Mouse (Mus musculus) CD4-positive helper T cell, adult 2 months (primary cell): ENCODE data around the gene Poc1a.

ENCODE experiments used
- DNase-seq: peaks from one replicate; pipeline ENCODE4 v3.0.0-alpha.2; 2012; ENCODE audit warnings: low read depth, missing footprints, low spot score

Gene Poc1a

DNA sequence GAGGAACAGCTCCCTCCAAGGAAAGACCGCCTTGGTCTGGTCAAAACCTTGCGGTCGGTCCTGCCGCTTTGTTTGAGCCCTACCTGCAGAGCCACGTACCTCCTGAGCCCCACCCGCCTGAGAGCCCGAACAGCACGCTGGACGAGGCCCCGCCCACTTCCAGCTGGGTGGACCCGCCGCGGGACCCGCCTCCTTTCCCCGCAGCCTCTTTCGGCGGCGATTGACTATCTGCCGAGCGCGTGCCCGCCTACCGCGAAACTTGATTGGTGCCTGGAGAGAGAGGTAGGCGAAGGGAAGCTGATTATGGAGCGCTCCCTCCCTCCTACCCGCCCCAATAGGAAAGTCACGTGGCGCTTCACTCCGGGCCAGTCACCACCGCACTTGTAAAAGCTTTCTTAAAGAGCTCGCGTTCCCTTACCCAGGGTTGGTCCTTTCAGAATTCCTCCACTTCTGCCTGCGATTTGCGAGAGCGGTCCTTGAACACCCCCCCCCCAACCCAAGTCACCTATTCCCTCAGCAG, 86.8 kb downstream of the Poc1a start:
- peak; percentile 99 for DNase-seq

DNA sequence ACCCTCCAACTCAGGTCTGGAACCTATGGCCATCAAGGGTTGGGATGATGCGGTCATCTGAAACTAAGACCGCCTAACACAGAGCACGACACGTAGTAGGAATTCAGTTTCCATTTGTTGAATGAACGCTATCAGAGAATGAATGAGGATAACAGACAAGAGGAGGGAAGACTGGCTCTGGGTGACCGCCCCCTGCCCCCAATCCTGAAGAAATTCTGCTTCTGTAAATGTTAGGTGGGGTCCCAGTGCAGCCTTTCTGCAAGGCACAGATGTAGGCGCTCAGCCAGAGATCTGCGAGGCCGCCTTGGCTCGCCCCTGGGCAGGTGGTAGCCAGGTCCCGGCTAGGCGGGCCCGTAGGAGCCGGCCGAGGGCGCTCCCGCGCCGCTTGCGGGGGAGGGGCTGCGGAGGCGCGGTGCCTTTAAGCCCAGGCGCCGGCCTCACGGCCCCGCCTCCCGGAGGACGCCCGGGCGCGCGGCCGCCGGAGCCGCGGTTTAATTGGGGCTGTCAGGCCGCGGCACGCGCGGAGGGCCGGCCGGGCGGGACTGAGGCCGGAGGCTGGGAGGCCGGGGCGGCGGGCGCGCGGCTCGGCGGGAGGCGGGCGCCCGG, 87.4 kb downstream of the Poc1a start, which contains the start of gene Dusp7:
Gene Dusp7 (plus strand): TSS at position 521 of the 606 bp plus-strand sequence.
- peak; percentile 85 for DNase-seq

GRCm38 (mm10) chr9:106368831-106369501, 88.1 kb downstream of the Poc1a start:
- peak; percentile 80 for DNase-seq

DNA sequence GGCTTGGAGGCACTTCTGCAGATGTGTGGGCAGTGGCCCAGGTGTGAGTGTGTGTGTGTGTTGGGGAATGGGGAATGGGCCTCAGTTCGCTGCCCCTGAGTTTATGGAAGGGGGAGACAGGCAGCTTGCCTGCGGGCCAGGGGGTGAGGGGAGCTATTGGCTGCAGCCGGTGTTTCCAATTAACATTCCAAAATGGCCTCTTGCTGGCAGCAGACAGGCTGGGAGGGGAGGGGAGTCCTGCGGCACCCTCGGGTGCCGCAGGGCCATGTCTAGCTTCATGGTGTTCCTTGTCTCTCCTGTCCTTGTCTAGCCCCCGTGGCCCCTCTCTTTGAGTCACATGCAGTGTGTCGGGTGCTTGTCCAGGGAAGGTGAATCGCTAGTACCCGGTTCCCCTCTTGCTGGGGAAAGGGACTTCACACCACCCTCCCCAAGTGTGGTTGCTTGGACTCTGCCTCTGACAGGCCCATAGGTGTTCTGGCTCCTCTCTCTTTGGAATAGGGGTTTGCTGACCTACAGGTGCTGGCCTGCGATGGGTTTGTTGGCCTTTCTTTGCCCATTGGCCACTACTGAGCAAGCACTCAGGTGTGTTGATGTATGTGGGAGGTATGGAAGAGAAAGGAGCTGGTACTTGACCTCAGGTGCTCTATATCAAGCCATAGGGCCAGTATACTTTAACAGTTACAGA, 89.1 kb downstream of the Poc1a start:
- peak; percentile 33 for DNase-seq

GRCm38 (mm10) chr9:106370620-106371383, 89.9 kb downstream of the Poc1a start:
- DNase-seq, result no peak

- peak; percentile 16 for DNase-seq
Measured at GRCm38 (mm10) chr9:106371384-106371671, 90.5 kb downstream of the Poc1a start.

- DNase-seq, result peak; percentile 79
Measured at GRCm38 (mm10) chr9:106371776-106372175, 90.9 kb downstream of the Poc1a start.

DNA sequence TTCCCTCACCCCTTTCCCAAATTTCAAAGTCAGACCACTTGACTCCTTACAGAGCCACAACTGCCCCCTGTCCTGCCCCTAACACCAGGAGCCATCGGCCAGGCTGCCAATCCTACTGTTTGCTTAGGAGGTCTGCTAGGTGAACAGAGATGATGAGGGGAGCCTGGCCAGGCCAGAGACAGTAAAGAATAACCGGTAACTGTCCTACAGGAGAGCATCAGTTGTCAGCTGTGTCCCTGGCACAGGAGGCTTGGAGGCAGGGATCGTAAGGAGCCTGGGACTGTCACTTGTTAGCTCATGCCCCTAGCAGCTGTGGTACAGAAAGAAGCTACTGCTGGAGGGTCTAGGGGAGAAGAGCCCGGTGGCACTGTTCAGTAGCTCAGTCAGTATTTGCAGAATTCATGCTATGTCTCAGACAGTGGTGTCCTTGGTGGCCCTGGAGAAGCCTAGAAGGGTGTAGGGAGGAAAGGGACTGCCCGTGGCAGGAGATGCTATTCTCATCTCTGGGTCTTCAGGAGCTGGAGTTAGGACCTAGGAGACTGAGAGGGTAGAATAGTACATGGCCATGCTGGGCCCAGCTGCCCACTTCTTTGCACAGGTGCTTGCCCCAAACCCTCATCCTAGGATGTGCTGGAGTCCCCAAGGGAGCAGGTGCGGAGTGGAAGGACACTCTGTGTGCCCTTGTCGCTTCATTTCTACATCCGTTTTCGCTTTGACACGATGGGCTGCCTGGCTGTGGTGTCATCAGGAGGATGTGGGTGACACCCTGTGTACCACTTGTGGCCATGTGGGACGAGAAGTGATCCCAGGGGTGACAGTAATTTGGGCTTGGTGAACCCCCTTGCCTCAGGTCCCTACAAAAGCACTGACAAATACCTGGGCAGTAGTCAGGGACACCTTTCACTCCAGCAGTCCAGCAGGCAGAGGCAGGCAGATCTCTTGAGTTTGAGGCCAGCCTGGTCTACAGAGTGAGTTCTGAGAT, 91.9 kb downstream of the Poc1a start:
- DNase-seq, result peak; percentile 72

DNA sequence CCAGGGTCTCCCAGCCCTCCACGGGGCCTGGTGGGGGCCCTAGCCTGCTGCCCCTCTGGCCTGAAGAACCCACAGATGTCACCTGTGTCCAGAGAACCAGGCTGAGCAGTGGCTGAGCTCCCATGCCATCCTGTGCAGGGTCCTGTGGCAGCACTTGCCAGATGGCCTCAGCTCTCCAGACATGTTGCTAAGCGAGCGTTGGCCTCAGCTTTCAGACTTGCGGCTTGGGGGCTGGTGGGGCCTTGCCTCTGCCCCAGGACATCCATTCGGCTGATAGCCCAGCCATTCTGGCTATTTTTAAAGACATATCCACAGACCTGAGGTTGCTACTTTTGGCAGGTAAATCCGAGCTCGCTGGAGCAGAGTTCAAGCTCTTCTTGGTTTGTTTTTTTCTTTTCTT, 93.1 kb downstream of the Poc1a start:
- DNase-seq, result no peak

DNA sequence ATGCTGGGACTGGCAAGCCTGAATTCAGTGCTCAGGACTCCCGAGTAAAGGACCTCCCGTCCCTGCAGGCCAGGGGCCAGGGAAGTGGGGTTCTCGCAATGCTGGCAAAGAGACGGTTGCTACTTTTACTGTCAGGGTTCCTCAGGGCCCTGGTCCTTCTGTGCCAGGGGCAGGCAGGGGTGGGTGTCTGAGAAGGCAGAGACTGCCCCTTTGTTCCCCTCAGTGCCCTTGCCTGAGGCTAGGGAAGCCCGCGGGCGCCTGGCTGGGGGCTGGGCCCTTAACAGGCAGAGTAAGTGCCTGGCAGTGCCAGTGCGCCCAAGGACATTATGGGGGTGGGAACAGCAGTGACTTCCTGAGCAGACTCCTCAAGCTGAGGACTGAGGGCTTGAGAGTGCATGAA, 96.4 kb downstream of the Poc1a start:
- DNase-seq, result no peak

GRCm38 (mm10) chr9:106378045-106378444, 97.2 kb downstream of the Poc1a start:
- no peak for DNase-seq

DNA sequence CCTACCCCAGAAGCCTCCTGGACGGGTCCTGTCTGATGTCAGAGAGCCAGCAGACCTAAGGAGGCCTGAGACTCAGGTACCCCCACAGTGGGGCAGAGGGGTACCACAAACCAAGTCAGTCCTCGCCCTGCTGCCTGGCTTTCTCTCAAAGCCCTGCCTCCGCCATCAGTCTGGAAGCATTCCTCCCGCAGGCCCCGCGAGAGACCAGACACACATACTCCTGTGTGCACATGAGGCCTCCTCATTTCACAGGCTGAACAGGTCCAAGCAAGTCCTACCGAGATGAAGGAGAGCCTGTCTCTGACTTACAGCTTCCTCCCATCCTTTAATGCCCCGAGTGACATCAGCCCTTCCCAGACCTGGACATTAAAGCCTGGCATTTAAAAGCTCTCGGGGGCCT, 97.9 kb downstream of the Poc1a start:
- no peak for DNase-seq

DNA sequence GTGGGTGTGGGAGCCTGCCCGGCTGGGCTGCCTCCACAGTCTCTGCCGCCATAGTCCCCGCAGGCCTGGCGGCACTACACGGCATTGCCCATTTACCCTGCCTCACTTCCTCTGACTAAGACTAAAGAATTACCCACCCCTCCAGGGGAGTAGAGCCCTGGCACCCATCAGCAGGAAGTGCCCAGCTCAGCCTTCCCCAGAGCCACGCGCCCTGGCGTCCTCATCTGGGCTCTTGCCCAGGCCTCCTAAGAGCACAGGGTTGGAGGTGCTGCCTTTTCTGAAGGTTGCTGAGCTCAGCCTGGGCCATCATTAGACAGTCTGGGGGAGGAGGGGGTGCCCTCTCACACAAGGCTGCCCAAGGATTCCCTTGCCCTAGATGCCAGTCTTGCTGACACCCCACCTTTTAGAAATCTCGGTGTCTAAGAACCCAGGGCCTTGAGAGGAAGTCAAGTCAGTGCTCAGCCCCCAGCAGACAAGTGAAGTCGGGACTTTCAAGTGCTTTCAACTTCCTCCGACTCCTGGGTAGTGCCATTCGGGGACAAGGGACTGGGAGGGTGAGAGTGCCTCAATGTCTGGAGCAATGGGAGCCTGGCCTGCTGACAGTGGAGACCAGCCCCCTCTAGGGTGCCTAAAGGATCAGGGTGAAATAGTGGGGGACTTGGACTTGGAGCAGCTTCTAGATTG, 105.5 kb downstream of the Poc1a start:
- DNase-seq, result peak; percentile 49

GRCm38 (mm10) chr9:106392828-106393527, 112.1 kb downstream of the Poc1a start:
- no peak for DNase-seq

DNA sequence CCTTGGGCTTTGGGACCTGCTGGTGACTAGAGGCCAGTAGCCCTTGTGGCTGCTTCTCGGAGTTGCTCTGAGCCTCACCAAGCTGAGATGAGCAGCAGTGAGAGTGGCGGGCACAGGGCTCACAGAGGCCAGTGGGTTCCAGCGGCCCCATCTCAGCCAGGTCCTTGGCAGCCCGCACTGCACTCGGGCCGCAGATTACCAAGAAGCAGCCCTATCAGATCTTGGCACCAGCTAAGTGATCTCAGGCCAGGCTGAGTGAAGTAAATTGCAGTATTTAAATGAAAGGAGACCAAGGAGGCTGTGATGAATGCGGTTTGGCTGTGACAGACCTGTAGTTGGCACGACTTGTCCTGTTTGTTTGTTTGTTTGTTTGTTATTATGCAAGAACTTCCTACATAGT, 112.7 kb downstream of the Poc1a start:
- no peak for DNase-seq

- DNase-seq, result peak; percentile 60
Measured at GRCm38 (mm10) chr9:106394649-106395602, 114.1 kb downstream of the Poc1a start.

GRCm38 (mm10) chr9:106397733-106398132, 116.9 kb downstream of the Poc1a start:
- DNase-seq, result no peak

DNA sequence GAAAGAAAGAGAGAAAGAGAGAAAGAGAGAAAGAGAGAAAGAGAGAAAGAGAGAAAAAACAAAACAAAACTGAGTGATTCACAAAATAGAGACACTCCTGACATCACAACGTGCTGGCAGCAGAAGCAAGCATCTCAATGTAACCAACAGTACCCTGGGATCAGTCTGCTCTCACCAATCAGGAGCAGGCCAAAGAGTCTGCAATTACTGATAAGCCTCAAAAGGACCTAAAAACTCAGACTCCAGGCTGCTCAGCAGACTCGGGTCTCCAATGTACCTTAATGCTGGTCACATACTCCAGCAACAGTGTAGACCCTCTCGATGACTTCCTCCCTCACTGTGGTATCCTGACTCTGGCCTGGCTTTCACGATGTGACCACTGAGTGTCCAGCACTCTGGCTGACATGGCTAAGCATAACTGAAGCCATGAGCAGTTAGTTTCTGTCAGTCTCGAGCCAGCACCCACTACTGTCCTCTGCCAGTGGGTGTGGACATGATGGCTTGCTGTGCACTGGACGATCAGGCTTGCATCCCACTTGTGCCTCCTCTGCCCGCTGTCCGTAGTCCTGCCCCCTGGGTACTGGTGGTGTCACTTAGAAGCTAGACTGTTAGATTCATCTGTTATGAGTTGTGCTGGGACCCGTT, 117.9 kb downstream of the Poc1a start:
- no peak for DNase-seq
